Mouse (Mus musculus): Measurements from ENCODE around the gene Sell.

- TF ChIP-seq CTCF (IDR thresholded peaks at IDR 0.05; ENCODE audit: low read depth, low read length) (no peak), POLR2A (IDR thresholded peaks at IDR 0.05; ENCODE audit: borderline replicate concordance, low read depth, low read length) (no peak)
These were observed 49.0 kb downstream of the Sell start for GRCm38 (mm10) chr1:164110591-164111329.
